Mouse (Mus musculus): ENCODE data around the gene Zfp683. TPM values are rescaled to one million over a fixed set of nuclear protein-coding genes. Genes with fewer than 3 reads are reported as not detected.

The Zfp683 gene
- polyA plus RNA-seq, 1 experiment from 2014 or later = not detected

- Histone ChIP-seq H3K4me1 (replicated peaks; ENCODE audit: control insufficient read depth, insufficient read depth, low read length) (peaks cover under 1% of the 10 kb centered on the region; the same call in 1 of the 2 replicates), H3K27me3 (replicated peaks; ENCODE audit: control insufficient read depth, insufficient read depth, low read length) (no peaks in the 10 kb centered on the region), H3K4me2 (ENCODE audit: low read length) (no peak overlapping the region), H3K9ac (replicated peaks; ENCODE audit: low read depth, low read length) (no peak overlapping the region), H3K4me3 (replicated peaks; ENCODE audit: low read length) (no peak overlapping the region), H3K27ac (ENCODE audit: low read length) (no peak overlapping the region), H3K9me3 (ENCODE audit: control insufficient read depth, low read length) (no peaks in the 10 kb centered on the region), H3K36me3 (ENCODE audit: control insufficient read depth, insufficient read depth) (no peaks in the 10 kb centered on the region)
- WGBS = 77% methylated on average over 5 of the region's 5 CpGs
- ATAC-seq = no peak
These were observed 54.6 kb downstream of the Zfp683 start for GRCm38 (mm10) chr4:134108196-134108595.

Other genes starting within 250 kb of the Zfp683 start
- gene Rps6ka1, start 166.0 kb upstream of the Zfp683 start, polyA plus RNA-seq (2015; fragmentation: Nextera tagmentation; extraction: Ambion mirVana) = 17.6 and 19.2 TPM in 2 replicates
- 1,750 and 1,938 TPM in 2 replicates for gene Hmgn2, start 85.2 kb upstream of the Zfp683 start, polyA plus RNA-seq (2015; fragmentation: Nextera tagmentation; extraction: Ambion mirVana)
- gene Dhdds, start 52.9 kb upstream of the Zfp683 start, polyA plus RNA-seq (2015; fragmentation: Nextera tagmentation; extraction: Ambion mirVana) = 52.5 and 60.9 TPM in 2 replicates
- gene Lin28a, start 35.0 kb upstream of the Zfp683 start, polyA plus RNA-seq (2015; fragmentation: Nextera tagmentation; extraction: Ambion mirVana) = not detected in 2 replicates
- 1.2 and 1.6 TPM in 2 replicates for gene Crybg2, start 7.0 kb downstream of the Zfp683 start, polyA plus RNA-seq (2015; fragmentation: Nextera tagmentation; extraction: Ambion mirVana)
- gene Cd52, start 41.2 kb downstream of the Zfp683 start, polyA plus RNA-seq (2015; fragmentation: Nextera tagmentation; extraction: Ambion mirVana) = 0.91 and 1.4 TPM in 2 replicates
- 13.3 and 13.6 TPM in 2 replicates for gene Ubxn11, start 48.7 kb downstream of the Zfp683 start, polyA plus RNA-seq (2015; fragmentation: Nextera tagmentation; extraction: Ambion mirVana)
- 321 and 354 TPM in 2 replicates for gene Sh3bgrl3, start 75.0 kb downstream of the Zfp683 start, polyA plus RNA-seq (2015; fragmentation: Nextera tagmentation; extraction: Ambion mirVana)
- gene Cep85, start 133.3 kb downstream of the Zfp683 start, polyA plus RNA-seq (2015; fragmentation: Nextera tagmentation; extraction: Ambion mirVana) = 20.1 and 21.5 TPM in 2 replicates
- not detected in 2 replicates for gene Gm7534, start 149.2 kb downstream of the Zfp683 start, polyA plus RNA-seq (2015; fragmentation: Nextera tagmentation; extraction: Ambion mirVana)
- gene Catsper4, start 173.5 kb downstream of the Zfp683 start, polyA plus RNA-seq (2015; fragmentation: Nextera tagmentation; extraction: Ambion mirVana) = not detected in 2 replicates
- gene Cnksr1, start 184.6 kb downstream of the Zfp683 start, polyA plus RNA-seq (2015; fragmentation: Nextera tagmentation; extraction: Ambion mirVana) = 0.21 and 0.33 TPM in 2 replicates
- gene E130218I03Rik, start 189.8 kb downstream of the Zfp683 start, polyA plus RNA-seq (2015; fragmentation: Nextera tagmentation; extraction: Ambion mirVana) = 0.31 and 0.61 TPM in 2 replicates
- 17.1 TPM in 2 replicates for gene Zfp593, start 191.8 kb downstream of the Zfp683 start, polyA plus RNA-seq (2015; fragmentation: Nextera tagmentation; extraction: Ambion mirVana)
- gene Gm30191, start 193.1 kb downstream of the Zfp683 start, polyA plus RNA-seq (2015; fragmentation: Nextera tagmentation; extraction: Ambion mirVana) = not detected in 2 replicates
- 12.2 and 12.5 TPM in 2 replicates for gene Grrp1, start 200.3 kb downstream of the Zfp683 start, polyA plus RNA-seq (2015; fragmentation: Nextera tagmentation; extraction: Ambion mirVana)
- 46.7 and 47.1 TPM in 2 replicates for gene Pdik1l, start 234.1 kb downstream of the Zfp683 start, polyA plus RNA-seq (2015; fragmentation: Nextera tagmentation; extraction: Ambion mirVana)

Measured in forebrain, embryonic 16.5 days (tissue).